Mouse (Mus musculus): ENCODE measurements around the gene Bend4.

Bend4 gene

DNA sequence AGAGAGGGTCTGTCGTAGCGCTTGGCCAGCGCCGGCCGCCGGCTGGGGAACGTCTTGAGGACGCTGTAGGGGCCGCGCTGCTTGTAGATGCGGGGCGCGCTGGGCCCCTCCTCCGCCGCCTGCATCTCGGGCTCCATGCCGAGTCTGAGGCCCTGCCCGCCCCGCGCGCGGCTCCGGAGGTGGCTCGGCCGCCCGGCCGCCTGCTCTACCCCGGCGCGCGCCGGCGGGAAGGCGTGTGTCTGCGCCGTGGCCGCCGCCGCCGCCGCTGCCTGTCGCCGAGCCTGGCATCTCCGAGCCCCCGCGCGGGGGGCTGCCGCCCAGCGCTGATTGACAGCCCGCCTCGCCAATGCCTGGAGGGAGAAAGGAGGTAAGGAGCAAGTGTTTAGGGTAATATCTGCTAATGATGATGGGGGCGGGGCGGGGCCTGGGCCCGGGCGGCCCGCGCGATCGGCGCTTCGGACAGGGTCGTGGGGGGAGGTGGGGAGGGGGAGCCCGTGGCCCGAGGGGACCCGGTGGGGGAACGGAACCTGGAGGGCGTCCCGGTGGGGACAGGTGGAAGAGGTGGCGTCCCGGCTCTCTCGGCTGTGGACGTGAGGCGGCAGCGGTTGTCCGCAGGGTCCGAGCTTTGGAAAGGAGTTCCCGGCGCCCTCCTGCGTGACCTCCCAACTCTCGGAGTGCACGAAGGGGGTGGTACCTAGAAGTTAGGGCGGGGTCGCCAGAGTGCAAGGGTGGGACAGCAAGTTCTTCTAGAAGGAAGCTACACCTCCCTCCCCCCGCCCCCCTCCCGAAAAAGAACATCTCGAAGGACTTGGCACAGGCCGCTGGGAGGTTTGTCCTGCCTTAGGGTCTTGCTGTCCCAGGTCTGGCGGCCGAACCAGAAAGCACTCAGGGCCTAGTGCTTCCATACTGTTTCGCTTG is at the start of gene Bend4:
Gene Bend4, minus strand, starts transcription at position 868 of the 918 bp plus-strand sequence.
- no peak for DNase-seq (ENCODE audit: low read depth)

DNA sequence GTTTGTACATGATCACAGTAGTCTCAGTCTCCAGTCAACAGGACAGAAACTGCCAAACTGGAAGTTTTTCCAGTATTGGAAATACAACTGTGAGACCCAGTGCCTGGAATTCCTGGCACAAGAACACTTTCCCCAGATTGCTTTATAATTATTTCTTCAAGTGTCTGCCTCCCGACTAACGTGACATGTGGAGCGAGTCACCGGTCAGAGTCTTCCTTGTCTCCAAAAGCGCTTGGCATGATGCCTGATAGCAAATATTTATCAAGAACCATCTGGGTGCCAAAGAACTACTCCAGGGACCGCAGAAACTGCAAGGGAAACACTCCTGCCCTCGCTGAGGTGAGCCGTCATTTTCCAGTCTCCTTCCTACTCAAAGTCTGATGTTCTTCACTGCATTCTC is 45.6 kb upstream of the Bend4 start:
- DNase-seq (ENCODE audit: low read depth) = no peak

DNA sequence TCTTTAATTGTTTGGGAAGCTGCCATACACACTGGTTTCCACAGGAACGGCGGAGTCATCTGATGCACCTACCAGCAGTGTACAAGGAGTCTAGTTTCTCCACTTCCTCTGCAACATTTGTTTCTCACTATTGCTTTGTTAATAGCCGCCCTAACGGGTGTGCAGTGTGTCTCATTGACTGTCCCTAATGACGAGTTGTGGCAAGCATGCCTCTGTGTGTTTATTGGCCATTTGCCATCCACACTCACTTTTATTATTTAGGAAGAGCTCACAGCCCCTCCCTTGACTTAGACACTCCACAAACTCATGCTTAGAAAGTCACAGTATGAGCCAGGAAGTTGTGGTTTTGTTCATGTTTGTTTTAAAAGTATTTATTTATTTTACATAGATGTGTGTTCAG is 45.0 kb upstream of the Bend4 start:
- DNase-seq (ENCODE audit: low read depth) = no peak

DNA sequence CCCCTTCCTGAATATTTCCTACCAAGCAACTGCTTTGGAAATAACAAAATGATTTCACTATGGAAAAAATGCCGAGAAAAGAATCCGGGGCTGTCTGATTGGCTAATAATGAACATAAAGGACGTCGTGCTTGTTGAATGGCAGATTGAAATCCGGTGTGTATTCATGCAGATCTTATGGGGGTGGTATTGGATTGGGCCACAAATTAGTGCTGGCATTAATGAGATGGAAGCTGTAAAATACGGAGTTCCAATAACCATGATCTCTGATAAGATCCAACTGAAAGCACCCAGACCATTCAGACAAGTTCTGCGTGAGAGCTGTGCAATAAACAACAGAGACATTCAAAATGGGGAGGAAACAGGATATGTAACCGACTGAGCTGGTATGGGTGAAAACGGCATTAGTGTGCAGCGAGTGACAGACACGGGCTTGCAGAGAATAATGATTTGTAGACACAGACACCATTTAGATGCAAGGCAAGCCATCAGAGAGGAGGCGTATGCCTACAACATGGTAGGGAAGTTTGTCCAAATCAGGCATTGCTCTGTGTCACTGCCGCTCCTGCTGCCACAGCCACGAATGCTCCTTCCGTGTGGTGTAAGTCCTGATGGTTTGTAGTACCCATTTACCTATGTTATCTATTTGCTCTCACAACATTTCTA is 38.9 kb upstream of the Bend4 start:
- no peak for DNase-seq (ENCODE audit: low read depth)

DNA sequence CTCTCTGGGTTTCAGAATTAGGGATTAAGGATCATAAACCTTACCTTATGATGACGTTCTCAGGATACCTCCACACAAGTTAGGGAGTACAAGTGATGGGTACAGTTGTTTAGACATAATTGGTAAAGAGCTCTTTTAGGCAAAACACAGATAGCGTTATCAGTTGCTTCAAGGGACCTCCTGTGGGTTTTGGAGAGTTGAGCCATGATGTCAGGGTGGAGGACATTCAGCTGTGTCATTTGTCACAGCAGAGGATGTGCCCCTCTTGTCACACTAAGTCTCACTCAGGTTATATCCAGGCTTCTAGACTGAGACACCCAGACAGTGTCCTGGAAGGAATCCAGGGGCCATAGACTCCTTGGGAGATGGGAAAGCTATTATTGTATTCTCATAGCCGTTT is 36.8 kb upstream of the Bend4 start:
- no peak for DNase-seq (ENCODE audit: low read depth)

DNA sequence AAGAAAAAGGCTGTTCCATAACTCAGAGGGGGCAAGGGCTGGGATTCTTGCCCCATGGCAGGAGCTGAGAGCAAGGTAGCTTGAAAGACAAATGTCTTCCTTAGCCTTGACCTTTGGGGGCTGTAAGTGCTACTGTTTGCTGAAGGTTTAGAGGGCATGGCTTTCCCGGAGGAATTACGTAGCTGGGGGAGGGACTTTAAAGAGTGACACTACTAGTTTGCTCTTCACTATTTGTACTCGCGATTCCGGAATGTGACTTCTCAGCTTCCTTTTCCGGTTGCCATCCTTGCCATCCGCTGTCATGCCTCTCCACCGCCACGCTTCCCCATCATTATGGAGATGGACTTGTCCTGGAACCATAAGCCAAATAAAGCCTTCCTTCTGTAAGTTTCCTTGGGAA is 35.5 kb upstream of the Bend4 start:
- no peak for DNase-seq (ENCODE audit: low read depth)

DNA sequence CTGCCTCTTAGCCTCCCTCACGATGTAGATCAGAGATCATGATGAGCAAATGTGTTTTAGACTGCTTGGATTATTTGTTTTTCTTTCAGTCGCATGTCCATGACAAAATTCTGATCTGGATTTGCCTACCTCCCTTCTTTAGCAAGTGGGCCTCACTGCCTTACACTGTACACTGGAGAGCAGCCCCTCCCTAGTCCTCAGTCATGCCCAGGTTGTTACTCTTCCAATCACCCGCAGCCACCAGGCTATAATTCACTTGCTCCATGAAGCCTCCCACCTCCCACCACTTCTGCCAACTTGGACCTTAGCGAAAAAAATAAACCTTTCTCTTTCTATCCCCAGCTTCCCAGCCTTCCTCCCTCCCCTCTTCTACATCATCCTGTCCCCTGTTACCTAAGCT is 34.2 kb upstream of the Bend4 start:
- DNase-seq (ENCODE audit: low read depth) = no peak

DNA sequence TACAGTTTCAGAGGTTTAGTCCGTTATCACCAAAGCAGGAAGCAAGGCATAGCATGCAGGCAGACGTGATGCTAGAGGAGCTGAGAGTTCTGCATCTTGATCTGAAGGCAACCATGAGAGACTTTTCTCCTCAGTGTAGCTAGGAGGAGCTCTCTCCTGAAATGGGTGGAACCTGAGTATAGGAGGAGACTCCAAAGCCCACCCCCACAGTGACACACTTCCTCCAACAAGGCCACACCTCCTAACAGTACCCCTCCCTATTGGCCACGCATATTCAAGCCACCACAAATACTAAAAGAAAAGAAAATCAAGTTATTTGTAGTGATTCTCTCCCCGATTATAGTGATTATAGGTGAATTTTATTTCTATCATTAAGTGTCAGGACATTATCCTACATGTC is 28.7 kb upstream of the Bend4 start:
- no peak for DNase-seq (ENCODE audit: low read depth)

DNA sequence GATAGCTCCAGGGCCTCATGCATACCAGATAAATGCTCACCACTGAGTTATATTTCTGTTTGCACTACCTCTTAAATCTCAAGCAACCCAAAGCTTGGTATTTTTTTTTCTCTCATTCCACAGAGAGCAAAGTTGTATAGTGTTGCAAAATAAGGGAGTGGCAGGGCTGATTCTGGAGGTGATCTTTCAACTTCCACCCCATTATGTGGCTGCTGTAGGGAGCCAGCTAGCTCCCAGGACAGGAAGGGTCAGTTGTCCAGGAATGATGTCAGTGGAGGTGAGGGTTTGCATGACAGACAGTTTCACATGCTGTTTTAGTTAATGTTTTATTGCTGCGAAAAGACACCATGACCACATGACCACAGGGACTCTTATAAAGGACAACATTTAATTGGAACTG is 26.2 kb upstream of the Bend4 start:
- no peak for DNase-seq (ENCODE audit: low read depth)

DNA sequence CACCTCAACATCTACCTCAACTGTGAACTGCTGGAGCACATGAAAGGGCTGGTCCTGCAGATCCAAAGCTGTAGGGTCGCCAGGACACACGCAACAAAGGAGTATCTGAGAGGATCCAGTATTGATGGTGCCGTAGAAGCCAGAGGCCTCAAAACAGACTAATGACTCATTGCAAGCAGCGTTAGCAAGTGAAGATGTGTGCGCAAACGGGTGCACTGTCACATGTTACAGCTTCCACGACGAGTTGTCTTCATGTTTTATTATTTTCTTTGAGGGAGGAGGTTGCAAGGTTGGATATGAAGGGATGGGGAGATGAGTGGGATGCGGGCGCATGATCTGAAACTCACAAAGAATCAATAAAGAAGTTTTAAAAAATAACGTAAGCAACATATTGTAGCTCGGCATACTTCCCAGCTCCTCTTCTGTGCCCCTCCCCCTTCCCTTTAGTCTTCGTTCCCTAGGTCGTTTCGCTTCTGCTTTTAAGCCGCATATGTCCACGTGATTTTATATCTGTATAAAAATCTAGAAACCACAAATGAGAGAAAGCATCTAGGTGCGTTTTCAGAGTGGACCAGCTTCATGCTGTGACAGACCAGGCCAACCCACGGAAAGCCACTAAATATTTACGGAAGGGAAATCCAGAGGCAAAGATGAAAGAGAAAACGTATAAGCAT is 22.0 kb upstream of the Bend4 start:
- no peak for DNase-seq (ENCODE audit: low read depth)

DNA sequence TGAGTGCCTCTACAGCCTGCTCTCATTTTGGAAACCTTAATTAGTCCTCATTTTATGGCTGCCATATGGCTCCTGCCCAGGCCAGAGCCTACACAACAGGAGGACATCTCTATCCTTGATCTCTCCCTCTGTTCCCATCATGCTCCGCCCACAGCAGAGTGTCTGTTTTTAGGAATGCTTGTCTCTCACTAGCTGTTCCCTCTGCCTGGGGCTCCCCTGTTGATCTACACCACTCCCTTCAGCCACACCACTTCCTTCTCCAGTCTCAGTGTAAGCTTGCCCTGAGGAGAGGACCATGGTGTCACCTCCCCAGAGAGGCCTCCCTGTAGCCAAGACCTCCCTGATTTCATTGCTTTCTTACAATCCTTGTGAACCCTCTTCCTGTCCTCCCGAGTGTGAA is 18.4 kb upstream of the Bend4 start:
- DNase-seq (ENCODE audit: low read depth) = no peak

DNA sequence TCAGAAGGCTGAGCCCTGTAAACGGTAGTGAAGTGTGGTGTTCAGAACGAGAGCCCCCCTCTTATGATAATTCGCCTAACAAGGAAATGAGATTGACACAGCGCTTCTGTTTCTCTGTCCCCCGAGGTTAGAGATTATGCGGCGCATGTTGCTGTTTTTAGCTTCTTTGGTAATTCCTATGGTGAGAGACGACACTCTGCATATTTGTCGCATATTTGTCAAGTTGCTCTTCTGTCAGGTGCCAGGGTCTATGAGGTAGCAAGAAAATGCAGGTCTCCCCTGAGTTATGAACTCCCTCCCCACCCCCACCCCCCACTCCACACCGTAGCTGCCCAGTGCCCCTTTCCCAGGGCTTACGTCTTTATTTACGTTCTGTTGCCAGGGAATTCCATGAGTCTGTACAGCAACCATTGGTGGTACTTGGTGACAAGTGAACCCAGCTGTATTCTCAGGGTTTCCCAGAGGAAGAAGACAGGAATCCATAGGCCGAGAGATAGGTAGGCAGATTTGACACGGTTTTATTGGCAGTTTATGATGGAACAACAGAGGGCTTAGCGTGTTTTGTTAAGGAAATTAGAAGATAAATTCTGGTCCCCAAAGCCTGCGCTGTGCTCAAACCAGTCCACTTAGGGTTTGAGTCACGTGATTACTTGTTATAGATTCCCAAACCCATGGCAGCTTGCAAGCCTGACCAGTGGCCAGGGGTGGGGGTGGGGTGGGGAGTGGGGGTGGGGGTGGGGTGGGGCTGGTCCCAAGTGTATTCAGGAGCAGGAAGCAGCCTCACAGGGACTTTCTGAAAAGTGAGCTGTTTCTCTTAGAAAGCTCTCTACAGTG is 16.3 kb upstream of the Bend4 start:
- DNase-seq (ENCODE audit: low read depth) = no peak

DNA sequence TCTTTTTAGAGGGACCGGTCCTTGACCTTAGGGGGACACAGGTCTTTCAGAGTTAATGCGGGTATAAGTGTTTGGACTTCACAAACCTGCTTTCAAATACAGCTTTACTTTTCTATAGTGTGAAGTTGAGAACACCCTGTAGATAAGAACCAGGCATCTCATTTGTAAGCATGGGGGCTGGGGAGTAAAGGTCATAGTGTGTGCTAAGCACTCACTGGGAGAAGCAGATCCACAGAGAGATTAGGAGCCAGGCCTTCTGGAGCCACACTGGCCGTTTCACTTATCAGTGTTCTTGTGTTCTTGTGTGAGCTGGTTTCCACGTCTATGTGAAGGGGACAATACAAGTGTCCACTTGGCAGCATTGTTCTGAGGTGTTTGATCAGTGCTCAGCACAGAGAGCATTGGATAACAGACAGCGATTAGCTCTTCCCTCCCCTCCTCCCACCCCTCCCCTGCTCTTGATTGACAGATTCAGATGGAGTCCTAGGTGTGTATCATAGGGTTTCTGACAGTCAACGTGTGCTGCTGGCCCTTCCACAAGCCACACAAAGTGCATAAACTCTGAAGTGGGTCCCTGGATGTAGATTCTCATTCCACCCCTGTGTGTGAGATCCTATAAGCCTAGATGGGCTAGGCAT is 14.8 kb upstream of the Bend4 start:
- no peak for DNase-seq (ENCODE audit: low read depth)

DNA sequence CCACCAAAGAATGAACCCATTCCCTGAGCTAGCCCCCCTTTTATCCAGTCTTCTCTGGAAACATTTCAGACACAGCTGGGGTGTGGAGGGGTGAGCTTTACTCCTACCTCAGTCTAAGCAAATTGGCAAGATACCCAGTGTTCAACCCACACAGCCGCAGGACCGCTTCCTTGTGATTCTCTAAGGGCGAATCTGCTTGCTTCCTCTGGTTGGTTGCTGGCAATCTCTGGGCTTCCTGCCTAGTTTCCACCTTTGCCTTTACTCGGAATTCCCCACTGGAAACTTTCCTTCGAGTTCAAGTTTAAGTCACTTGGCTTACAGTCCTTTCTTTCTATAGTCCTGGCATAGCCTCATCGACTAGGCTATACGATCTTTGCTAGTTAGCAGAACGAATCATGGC is 12.5 kb upstream of the Bend4 start:
- DNase-seq (ENCODE audit: low read depth) = no peak

DNA sequence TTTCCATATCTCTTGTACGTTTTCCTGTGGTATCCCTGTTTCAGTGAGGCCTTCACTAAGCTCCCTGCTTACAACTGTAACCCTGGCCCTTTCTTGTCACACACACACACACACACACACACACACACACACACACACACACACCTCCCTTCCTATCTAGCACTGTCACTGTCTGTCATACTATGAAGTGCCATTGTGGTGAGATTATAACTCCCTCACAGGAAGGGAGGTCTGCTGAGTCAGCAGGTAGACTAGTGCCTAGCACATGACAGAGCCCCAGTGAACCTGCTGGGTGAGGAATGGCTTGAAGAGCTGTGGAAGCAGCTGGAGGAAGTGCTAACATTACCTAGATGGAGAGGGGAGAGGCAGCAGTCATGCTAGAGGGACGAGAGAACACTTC is 9.3 kb upstream of the Bend4 start:
- no peak for DNase-seq (ENCODE audit: low read depth)

DNA sequence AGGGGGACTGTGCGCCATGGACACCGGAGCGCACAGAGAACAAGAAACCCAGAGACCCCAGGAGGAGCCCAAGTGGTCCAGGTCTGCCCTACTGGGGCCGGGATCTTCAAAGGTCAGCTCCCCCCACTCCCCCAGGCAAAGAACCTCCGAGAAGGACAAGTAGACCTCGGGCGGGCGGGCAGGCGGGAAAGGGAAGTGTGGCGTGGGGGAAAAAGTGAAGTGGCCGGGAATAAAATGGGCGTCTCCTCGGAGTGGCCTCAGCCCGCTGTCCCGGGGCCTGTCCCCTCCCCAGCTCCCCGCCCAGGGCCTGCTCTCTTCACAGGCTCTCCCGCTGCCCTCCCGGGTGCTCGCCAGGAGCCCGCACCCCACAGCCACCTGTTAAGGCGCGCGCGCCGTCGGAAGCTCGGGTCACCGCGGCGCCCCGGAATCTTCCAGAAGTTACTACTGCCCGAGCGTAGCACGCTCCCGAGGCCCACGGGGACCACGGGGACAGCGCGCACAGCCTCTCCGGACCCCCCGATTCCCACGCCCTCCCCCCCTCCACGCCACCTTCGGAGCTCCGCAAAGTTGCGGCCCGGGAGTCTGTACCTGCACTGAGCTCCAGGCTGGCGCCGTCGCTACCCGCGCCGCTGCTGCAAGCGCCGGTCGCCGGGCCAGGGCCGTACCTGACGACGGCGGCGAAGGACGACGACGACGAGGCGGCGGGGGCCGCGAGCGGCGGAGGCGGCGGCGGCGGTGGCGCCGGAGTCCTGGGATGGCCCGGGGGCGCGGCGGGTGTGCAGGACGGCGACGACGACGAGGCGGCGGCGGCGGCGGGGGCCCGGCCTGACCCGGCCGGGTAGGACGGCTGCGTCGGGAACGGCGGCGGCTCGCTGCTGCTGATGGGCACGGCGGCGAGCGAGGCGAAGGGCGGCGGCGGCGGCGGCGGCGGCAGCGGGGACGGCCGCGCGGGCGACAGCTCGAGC is 1.4 kb downstream of the Bend4 start:
- DNase-seq (ENCODE audit: low read depth) = no peak

DNA sequence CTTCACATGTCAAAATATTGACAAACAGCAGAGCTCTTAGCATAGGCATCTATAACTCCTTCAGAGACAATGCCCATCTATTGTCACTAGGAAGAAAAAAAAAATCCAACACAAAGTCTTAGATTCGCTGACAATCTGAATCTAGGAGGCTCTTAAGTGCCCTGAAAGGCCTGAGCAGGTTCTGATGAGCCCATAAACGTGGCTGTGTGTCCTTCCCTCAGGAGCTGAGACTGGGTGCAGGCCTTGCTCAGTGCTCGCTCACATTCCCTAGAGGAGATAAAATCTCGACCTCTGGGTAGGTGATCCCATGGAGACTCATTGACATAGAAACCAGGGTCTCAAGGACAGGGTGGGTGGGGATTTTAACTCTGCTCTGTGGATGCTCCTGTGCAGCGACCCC is 2.1 kb downstream of the Bend4 start:
- DNase-seq (ENCODE audit: low read depth) = no peak

DNA sequence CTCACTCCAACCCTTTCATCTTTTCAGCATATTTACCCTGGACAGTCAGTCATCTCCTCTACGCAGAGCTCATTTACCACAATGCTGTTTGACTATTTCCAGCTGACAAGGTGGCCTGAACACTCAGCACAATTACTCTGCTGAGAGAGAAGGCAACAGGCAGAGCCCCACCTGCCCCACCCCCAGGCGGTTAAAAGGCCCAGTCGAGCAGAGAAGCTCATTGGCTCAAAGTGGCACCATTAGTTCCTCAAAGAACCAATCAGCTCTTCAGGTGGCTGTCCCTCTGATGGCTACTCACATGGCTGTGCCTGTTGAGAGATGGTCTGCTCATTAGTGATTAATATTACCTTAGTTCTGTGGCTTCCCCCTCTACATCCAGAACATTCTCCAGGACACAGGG is 3.5 kb downstream of the Bend4 start:
- no peak for DNase-seq (ENCODE audit: low read depth)

DNA sequence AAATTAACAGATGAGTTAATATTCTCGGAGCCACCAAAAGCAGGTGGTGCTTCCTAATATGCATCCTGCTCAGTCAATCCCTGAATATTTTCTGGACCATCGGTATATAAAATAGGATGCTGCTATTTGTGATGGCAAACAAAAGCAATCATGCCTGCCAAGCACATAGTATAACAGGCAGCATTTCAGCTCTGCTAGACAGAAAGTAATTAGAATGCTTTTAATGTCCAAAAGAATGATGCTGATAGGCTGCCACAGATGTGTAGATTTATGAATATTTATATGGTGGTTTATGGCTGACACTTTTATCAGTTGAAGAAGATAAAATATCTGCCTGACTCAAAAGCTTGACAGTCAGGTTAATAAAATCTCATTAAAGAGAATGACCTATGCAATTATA is 4.1 kb downstream of the Bend4 start:
- no peak for DNase-seq (ENCODE audit: low read depth)

DNA sequence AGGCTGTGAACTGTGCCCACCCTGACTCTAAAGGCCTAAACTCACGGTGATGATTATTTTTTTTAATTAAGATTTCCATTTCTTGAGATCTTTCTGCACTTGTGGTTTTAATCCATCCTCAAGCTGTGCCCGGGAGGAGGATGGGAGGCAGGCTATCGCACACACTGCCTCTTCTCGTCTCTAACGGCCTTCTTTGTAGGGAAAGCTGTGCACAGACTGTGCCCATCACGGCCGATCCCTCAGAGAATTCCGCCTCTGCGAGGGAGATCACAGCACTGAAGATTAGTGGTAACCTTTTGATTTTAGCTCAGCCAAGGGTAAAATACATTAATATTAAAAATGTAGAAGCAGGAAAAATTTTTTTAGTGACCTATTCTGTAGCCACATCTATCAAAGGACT is 4.8 kb downstream of the Bend4 start:
- no peak for DNase-seq (ENCODE audit: low read depth)

DNA sequence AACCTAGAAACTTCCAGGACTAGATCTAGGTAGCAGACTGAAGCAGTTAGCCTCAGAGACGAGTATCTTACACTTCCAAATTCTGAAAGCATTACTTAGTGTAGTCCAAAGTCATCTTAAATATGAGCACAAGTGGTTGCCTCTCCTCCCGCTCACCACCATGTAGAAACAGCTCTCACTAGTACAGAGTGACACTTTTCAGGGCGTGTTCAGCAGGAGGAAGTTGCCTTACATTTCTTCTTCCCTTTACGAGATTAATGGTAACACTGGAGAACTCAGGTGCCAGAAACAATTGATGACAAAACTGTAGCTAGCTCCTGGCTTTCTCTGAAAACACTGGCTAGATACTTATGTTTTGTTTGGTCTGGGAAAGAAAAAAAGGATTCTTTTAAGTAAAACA is 8.7 kb downstream of the Bend4 start:
- no peak for DNase-seq (ENCODE audit: low read depth)

Data from fibroblast of lung, adult 2 months (primary cell).